Mouse (Mus musculus): ENCODE results near the gene Krt76. TPM values are rescaled to one million over a fixed set of nuclear protein-coding genes. Genes with fewer than 3 reads are reported as not detected.

Gene Krt76
- polyA plus RNA-seq, 1 experiment from 2014 or later, result not detected

GRCm38 (mm10) chr15:101916072-101916471 is 23.4 kb upstream of the Krt76 start:
- Histone ChIP-seq H3K4me3 (replicated peaks) (no peak overlapping the region), H3K27me3 (no peaks in the 10 kb centered on the region), H3K9ac (no peak overlapping the region), H3K4me1 (replicated peaks) (no peaks in the 10 kb centered on the region), H3K27ac (replicated peaks) (no peak overlapping the region), H3K36me3 (replicated peaks) (no peaks in the 10 kb centered on the region), H3K4me2 (no peak overlapping the region), H3K9me3 (replicated peaks) (no peaks in the 10 kb centered on the region)
- ATAC-seq (ENCODE audit: insufficient read depth), result no peak
- WGBS (ENCODE audit: insufficient replicate concordance), result 40% methylated on average over 2 of the region's 2 CpGs

- Histone ChIP-seq H3K4me3 (replicated peaks) (no peak overlapping the region), H3K9me3 (replicated peaks) (no peaks in the 10 kb centered on the region), H3K36me3 (replicated peaks) (no peaks in the 10 kb centered on the region), H3K9ac (no peak overlapping the region), H3K4me2 (no peak overlapping the region), H3K27ac (replicated peaks) (no peak overlapping the region), H3K27me3 (no peaks in the 10 kb centered on the region), H3K4me1 (replicated peaks) (no peaks in the 10 kb centered on the region)
- 63% methylated on average over 5 of the region's 5 CpGs for WGBS (ENCODE audit: insufficient replicate concordance)
- no peak for ATAC-seq (ENCODE audit: insufficient read depth)
These were observed 12.1 kb upstream of the Krt76 start for GRCm38 (mm10) chr15:101904849-101905248.

GRCm38 (mm10) chr15:101902171-101903149 is 9.7 kb upstream of the Krt76 start:
- 47% methylated on average over 12 of the region's 12 CpGs for WGBS (ENCODE audit: insufficient replicate concordance)

GRCm38 (mm10) chr15:101895216-101895615 is 2.5 kb upstream of the Krt76 start:
- Histone ChIP-seq H3K4me3 (replicated peaks) (no peak overlapping the region), H3K4me2 (no peak overlapping the region), H3K9ac (no peak overlapping the region), H3K4me1 (replicated peaks) (no peaks in the 10 kb centered on the region), H3K27ac (replicated peaks) (no peak overlapping the region), H3K9me3 (replicated peaks) (no peaks in the 10 kb centered on the region), H3K27me3 (peaks cover 4% of the 10 kb centered on the region; the same call in 1 of the 2 replicates), H3K36me3 (replicated peaks) (no peaks in the 10 kb centered on the region)
- no peak for ATAC-seq (ENCODE audit: insufficient read depth)
- 60% methylated on average over 4 of the region's 4 CpGs for WGBS (ENCODE audit: insufficient replicate concordance)

More at GRCm38 (mm10) chr15:101902171-101903149, 9.7 kb upstream of the Krt76 start:
- Histone ChIP-seq H3K4me2 (no peak overlapping the region), H3K9ac (no peak overlapping the region), H3K9me3 (replicated peaks) (no peaks in the 10 kb centered on the region), H3K36me3 (replicated peaks) (no peaks in the 10 kb centered on the region), H3K27me3 (no peaks in the 10 kb centered on the region), H3K4me1 (replicated peaks) (no peaks in the 10 kb centered on the region), H3K27ac (replicated peaks) (no peak overlapping the region), H3K4me3 (replicated peaks) (no peak overlapping the region)
- ATAC-seq (ENCODE audit: insufficient read depth), result no peak

GRCm38 (mm10) chr15:101879776-101880175 is 12.9 kb downstream of the Krt76 start:
- ATAC-seq (ENCODE audit: insufficient read depth), result no peak
- no peaks in the 10 kb centered on the region for H3K9me3 ChIP-seq (replicated peaks)
- H3K27me3 ChIP-seq, result peaks cover 11% of the 10 kb centered on the region; the same call in 1 of the 2 replicates
- no peak overlapping the region for H3K4me2 ChIP-seq
- H3K27ac ChIP-seq (replicated peaks), result no peak overlapping the region
- no peak overlapping the region for H3K9ac ChIP-seq
- H3K4me1 ChIP-seq (replicated peaks), result no peaks in the 10 kb centered on the region
- no peak overlapping the region for H3K4me3 ChIP-seq (replicated peaks)
- no peaks in the 10 kb centered on the region for H3K36me3 ChIP-seq (replicated peaks)
- WGBS (ENCODE audit: insufficient replicate concordance), result 28% methylated on average over 11 of the region's 11 CpGs

- ATAC-seq (ENCODE audit: insufficient read depth), result no peak
- Histone ChIP-seq H3K27ac (replicated peaks) (no peak overlapping the region), H3K9me3 (replicated peaks) (no peaks in the 10 kb centered on the region), H3K4me1 (replicated peaks) (no peaks in the 10 kb centered on the region), H3K27me3 (peaks cover 6% of the 10 kb centered on the region; the same call in 1 of the 2 replicates), H3K36me3 (replicated peaks) (no peaks in the 10 kb centered on the region), H3K4me3 (replicated peaks) (no peak overlapping the region), H3K9ac (no peak overlapping the region), H3K4me2 (no peak overlapping the region)
- WGBS (ENCODE audit: insufficient replicate concordance), result 49% methylated on average over 2 of the region's 2 CpGs
These were observed 14.7 kb downstream of the Krt76 start for GRCm38 (mm10) chr15:101878041-101878440.

GRCm38 (mm10) chr15:101874383-101874782 is 18.3 kb downstream of the Krt76 start:
- no peak overlapping the region for H3K4me3 ChIP-seq (replicated peaks)
- no peak overlapping the region for H3K4me2 ChIP-seq
- H3K9me3 ChIP-seq (replicated peaks), result no peaks in the 10 kb centered on the region
- H3K36me3 ChIP-seq (replicated peaks), result no peaks in the 10 kb centered on the region
- H3K9ac ChIP-seq, result no peak overlapping the region
- H3K27ac ChIP-seq (replicated peaks), result no peak overlapping the region
- H3K4me1 ChIP-seq (replicated peaks), result no peaks in the 10 kb centered on the region
- WGBS (ENCODE audit: insufficient replicate concordance), result 54% methylated on average over 1 of the region's 1 CpGs
- H3K27me3 ChIP-seq, result peaks cover 10% of the 10 kb centered on the region
- no peak for ATAC-seq (ENCODE audit: insufficient read depth)

- Histone ChIP-seq H3K36me3 (replicated peaks) (no peaks in the 10 kb centered on the region), H3K27me3 (peaks cover 10% of the 10 kb centered on the region), H3K9ac (no peak overlapping the region), H3K4me2 (no peak overlapping the region), H3K4me3 (replicated peaks) (no peak overlapping the region), H3K9me3 (replicated peaks) (no peaks in the 10 kb centered on the region), H3K4me1 (replicated peaks) (no peaks in the 10 kb centered on the region), H3K27ac (replicated peaks) (no peak overlapping the region)
- ATAC-seq (ENCODE audit: insufficient read depth), result no peak
- WGBS (ENCODE audit: insufficient replicate concordance), result 48% methylated on average over 4 of the region's 4 CpGs
These were observed 19.5 kb downstream of the Krt76 start for GRCm38 (mm10) chr15:101873231-101873630.

GRCm38 (mm10) chr15:101869431-101869830 is 23.3 kb downstream of the Krt76 start, which contains the start of gene Krt77:
Gene Krt77, minus strand, starts transcription at chr15:101869705.
- Histone ChIP-seq H3K36me3 (replicated peaks) (no peaks in the 10 kb centered on the region), H3K9ac (no peak within 1 kb of the TSS), H3K9me3 (replicated peaks) (no peaks in the 10 kb centered on the region), H3K4me3 (replicated peaks) (no peak within 1 kb of the TSS), H3K27me3 (peaks cover 7% of the 10 kb centered on the region), H3K4me1 (replicated peaks) (no peaks in the 10 kb centered on the region), H3K4me2 (no peak within 1 kb of the TSS), H3K27ac (replicated peaks) (no peak within 1 kb of the TSS)
- WGBS (ENCODE audit: insufficient replicate concordance), result 33% methylated on average over 6 of the region's 6 CpGs
- ATAC-seq (ENCODE audit: insufficient read depth), result no peak

GRCm38 (mm10) chr15:101866754-101867153 is 26.0 kb downstream of the Krt76 start:
- H3K9me3 ChIP-seq (replicated peaks), result no peaks in the 10 kb centered on the region
- H3K4me1 ChIP-seq (replicated peaks), result no peaks in the 10 kb centered on the region
- H3K27ac ChIP-seq (replicated peaks), result no peak overlapping the region
- no peak overlapping the region for H3K4me3 ChIP-seq (replicated peaks)
- peaks cover 14% of the 10 kb centered on the region for H3K27me3 ChIP-seq
- ATAC-seq (ENCODE audit: insufficient read depth), result no peak
- H3K4me2 ChIP-seq, result no peak overlapping the region
- no peaks in the 10 kb centered on the region for H3K36me3 ChIP-seq (replicated peaks)
- 59% methylated on average over 7 of the region's 7 CpGs for WGBS (ENCODE audit: insufficient replicate concordance)
- no peak overlapping the region for H3K9ac ChIP-seq

- 45% methylated on average over 13 of the region's 13 CpGs for WGBS (ENCODE audit: insufficient replicate concordance)
- no peak overlapping the region for H3K4me3 ChIP-seq (replicated peaks)
- H3K27me3 ChIP-seq, result peaks cover 66% of the 10 kb centered on the region
- no peak for ATAC-seq (ENCODE audit: insufficient read depth)
- H3K4me2 ChIP-seq, result no peak overlapping the region
- no peak overlapping the region for H3K27ac ChIP-seq (replicated peaks)
- H3K36me3 ChIP-seq (replicated peaks), result no peaks in the 10 kb centered on the region
- no peak overlapping the region for H3K9ac ChIP-seq
- no peaks in the 10 kb centered on the region for H3K9me3 ChIP-seq (replicated peaks)
- H3K4me1 ChIP-seq (replicated peaks), result no peaks in the 10 kb centered on the region
These were observed 32.1 kb downstream of the Krt76 start for GRCm38 (mm10) chr15:101860421-101861130.
